Mouse (Mus musculus) midbrain, postnatal 0 days (tissue): ENCODE measurements at regions not wholly inside any gene's neighbourhood (a gene's known extent, or its start where the extent isn't known, plus 50 kb on each side); places are given as distances from the start of the nearest gene placed in this dataset.

ENCODE experiments used
- ATAC-seq: fragments of 200-750 bp; cut with Nextera tagmentation; 2 replicates; pipeline ENCODE4 v1.8.0; 2017; ENCODE audit warnings: moderate number of reproducible peaks, mild to moderate bottlenecking, moderate TSS enrichment, moderate library complexity; ENCODE audit not compliant: low FRiP score
- DNase-seq: peaks from one replicate; pipeline ENCODE4 v3.0.0-alpha.2; 2015; ENCODE audit warnings: low spot score
- H3K27ac ChIP-seq: fragments of 300-500 bp; sonication (generic); 2 replicates; pipeline ENCODE4 v1.5.1; 2014; ENCODE audit warnings: low read depth, mild to moderate bottlenecking, low read length, mixed read lengths
- H3K27me3 ChIP-seq: fragments of 300-500 bp; sonication (generic); 2 replicates; pipeline ENCODE4 v1.6.1; 2014; ENCODE audit warnings: low read length, control low read depth, mixed read lengths; ENCODE audit not compliant: insufficient read depth
- H3K36me3 ChIP-seq: fragments of 300-500 bp; sonication (generic); 2 replicates; pipeline ENCODE4 v1.6.1; 2014; ENCODE audit warnings: low read length, control low read depth, mixed read lengths; ENCODE audit not compliant: insufficient read depth
- H3K4me1 ChIP-seq: fragments of 300-500 bp; sonication (generic); 2 replicates; pipeline ENCODE4 v1.6.1; 2014; ENCODE audit warnings: mild to moderate bottlenecking, control low read depth, antibody characterized with exemption, low read length, mixed read lengths; ENCODE audit not compliant: insufficient read depth
- H3K4me2 ChIP-seq: fragments of 300-500 bp; sonication (generic); 2 replicates; pipeline ENCODE4 v1.6.1; 2014; ENCODE audit warnings: low read depth, mild to moderate bottlenecking, low read length, mixed read lengths; ENCODE audit not compliant: poor library complexity, severe bottlenecking
- H3K4me3 ChIP-seq: fragments of 300-500 bp; sonication (generic); 2 replicates; pipeline ENCODE4 v1.5.1; 2014; ENCODE audit warnings: low read depth, mild to moderate bottlenecking, low read length, moderate library complexity
- H3K9ac ChIP-seq: fragments of 300-500 bp; sonication (generic); replicated peaks from 2 replicates; pipeline ENCODE4 v1.6.1; 2014; ENCODE audit warnings: mild to moderate bottlenecking, low read length, moderate library complexity, mixed read lengths; ENCODE audit not compliant: poor library complexity, severe bottlenecking
- H3K9me3 ChIP-seq: fragments of 300-500 bp; sonication (generic); 2 replicates; pipeline ENCODE4 v1.6.1; 2016; ENCODE audit warnings: low read length, control low read depth
- CTCF ChIP-seq: IDR thresholded peaks from 2 replicates; pipeline ENCODE4 v1.5.1; 2016; ENCODE audit warnings: antibody characterized with exemption, mild to moderate bottlenecking
- WGBS: fragments of 180-500 bp; shearing (Covaris S2); extraction: QIAGEN DNeasy Blood & Tissue Kit; methylation state at CpG from one replicate; pipeline ENCODE4 v1.1.7; 2014; 5-methylcytosine and 5-hydroxymethylcytosine counted together

- no peak overlapping the region for H3K27ac ChIP-seq
- H3K36me3 ChIP-seq = no peaks in the 10 kb centered on the region
- WGBS = 87% methylated on average over 2 of the region's 2 CpGs
- no peaks in the 10 kb centered on the region for H3K27me3 ChIP-seq
- ATAC-seq = no peak
- H3K4me2 ChIP-seq = no peak overlapping the region
- TF ChIP-seq CTCF = no peak
- no peak for DNase-seq
- H3K9me3 ChIP-seq = no peaks in the 10 kb centered on the region
- H3K4me3 ChIP-seq = no peak overlapping the region
- no peaks in the 10 kb centered on the region for H3K4me1 ChIP-seq
- no peak overlapping the region for H3K9ac ChIP-seq
These were observed 1131.4 kb upstream of the Flrt2 start for GRCm38 (mm10) chr12:94560374-94561194.

- Histone ChIP-seq H3K4me3 (no peak overlapping the region), H3K36me3 (no peaks in the 10 kb centered on the region), H3K9ac (no peak overlapping the region), H3K9me3 (no peaks in the 10 kb centered on the region), H3K4me2 (no peak overlapping the region), H3K27ac (no peak overlapping the region), H3K4me1 (no peaks in the 10 kb centered on the region), H3K27me3 (no peaks in the 10 kb centered on the region)
- no peak for DNase-seq
- no peak for TF ChIP-seq CTCF
- 77% methylated on average over 2 of the region's 2 CpGs for WGBS
- no peak for ATAC-seq
These were observed 1117.0 kb upstream of the Flrt2 start for GRCm38 (mm10) chr12:94574981-94575380.

GRCm38 (mm10) chr12:94580345-94580744, 1111.7 kb upstream of the Flrt2 start:
- TF ChIP-seq CTCF = no peak
- Histone ChIP-seq H3K4me3 (no peak overlapping the region), H3K4me2 (no peak overlapping the region), H3K4me1 (no peaks in the 10 kb centered on the region), H3K27ac (no peak overlapping the region), H3K27me3 (no peaks in the 10 kb centered on the region), H3K9ac (no peak overlapping the region), H3K9me3 (no peaks in the 10 kb centered on the region), H3K36me3 (no peaks in the 10 kb centered on the region)
- ATAC-seq = no peak
- no peak for DNase-seq
- 37% methylated on average over 4 of the region's 4 CpGs for WGBS

- DNase-seq (no peak), ATAC-seq (no peak)
- Histone ChIP-seq H3K27me3 (no peaks in the 10 kb centered on the region), H3K4me2 (no peak overlapping the region), H3K4me3 (no peak overlapping the region), H3K4me1 (no peaks in the 10 kb centered on the region), H3K9ac (no peak overlapping the region), H3K27ac (no peak overlapping the region), H3K9me3 (no peaks in the 10 kb centered on the region), H3K36me3 (no peaks in the 10 kb centered on the region)
- 74% methylated on average over 1 of the region's 1 CpGs for WGBS
- no peak for TF ChIP-seq CTCF
These were observed 1107.7 kb upstream of the Flrt2 start for GRCm38 (mm10) chr12:94584309-94584708.

GRCm38 (mm10) chr12:94587031-94587430, 1105.0 kb upstream of the Flrt2 start:
- no peak overlapping the region for H3K4me2 ChIP-seq
- no peaks in the 10 kb centered on the region for H3K36me3 ChIP-seq
- no peak for TF ChIP-seq CTCF
- no peak overlapping the region for H3K9ac ChIP-seq
- H3K27me3 ChIP-seq = no peaks in the 10 kb centered on the region
- 64% methylated on average over 4 of the region's 4 CpGs for WGBS
- no peak overlapping the region for H3K4me3 ChIP-seq
- DNase-seq = no peak
- no peaks in the 10 kb centered on the region for H3K4me1 ChIP-seq
- no peak overlapping the region for H3K27ac ChIP-seq
- no peak for ATAC-seq
- H3K9me3 ChIP-seq = no peaks in the 10 kb centered on the region

DNA sequence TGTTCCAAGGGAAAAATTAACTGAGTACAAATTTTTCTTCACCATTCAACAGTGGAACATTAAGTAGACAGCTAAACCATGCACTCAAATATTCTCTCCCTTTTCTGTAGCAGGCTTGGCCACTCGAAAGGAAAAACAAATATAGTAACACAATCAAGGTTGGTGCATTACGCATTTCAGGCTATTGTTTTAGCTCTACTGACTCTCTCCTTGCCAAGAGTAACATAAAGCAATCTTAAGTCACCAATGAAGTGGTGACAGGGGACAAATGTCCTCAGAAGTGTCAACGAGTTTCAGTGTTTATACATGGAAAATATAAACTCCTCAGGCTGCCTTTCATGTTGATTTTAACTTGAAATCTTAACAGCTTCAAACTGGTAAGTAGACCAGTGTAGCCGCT, 1103.4 kb upstream of the Flrt2 start:
- H3K36me3 ChIP-seq = no peaks in the 10 kb centered on the region
- H3K27me3 ChIP-seq = no peaks in the 10 kb centered on the region
- no peak overlapping the region for H3K27ac ChIP-seq
- H3K4me1 ChIP-seq = no peaks in the 10 kb centered on the region
- no peak for DNase-seq
- no peaks in the 10 kb centered on the region for H3K9me3 ChIP-seq
- no peak overlapping the region for H3K9ac ChIP-seq
- WGBS = 81% methylated on average over 4 of the region's 4 CpGs
- ATAC-seq = no peak
- H3K4me2 ChIP-seq = no peak overlapping the region
- TF ChIP-seq CTCF = no peak
- no peak overlapping the region for H3K4me3 ChIP-seq
